Mouse (Mus musculus) yolk sac, embryonic 10.5 days (tissue): ENCODE measurements at regions not wholly inside any gene's neighbourhood (a gene's known extent, or its start where the extent isn't known, plus 50 kb on each side); places are given as distances from the start of the nearest gene placed in this dataset.
A peak's percentile ranks its signal among the peaks of the same experiment; 100 is the strongest.

Experiments
- DNase-seq: peaks from one replicate; pipeline ENCODE4 v3.0.0-alpha.2; 2017; ENCODE audit warnings: low spot score

GRCm38 (mm10) chr10:84024901-84025300 is 302.2 kb downstream of the 1500009L16Rik start:
- DNase-seq = no peak

GRCm38 (mm10) chr10:84026798-84027197 is 304.1 kb downstream of the 1500009L16Rik start:
- DNase-seq = no peak

DNA sequence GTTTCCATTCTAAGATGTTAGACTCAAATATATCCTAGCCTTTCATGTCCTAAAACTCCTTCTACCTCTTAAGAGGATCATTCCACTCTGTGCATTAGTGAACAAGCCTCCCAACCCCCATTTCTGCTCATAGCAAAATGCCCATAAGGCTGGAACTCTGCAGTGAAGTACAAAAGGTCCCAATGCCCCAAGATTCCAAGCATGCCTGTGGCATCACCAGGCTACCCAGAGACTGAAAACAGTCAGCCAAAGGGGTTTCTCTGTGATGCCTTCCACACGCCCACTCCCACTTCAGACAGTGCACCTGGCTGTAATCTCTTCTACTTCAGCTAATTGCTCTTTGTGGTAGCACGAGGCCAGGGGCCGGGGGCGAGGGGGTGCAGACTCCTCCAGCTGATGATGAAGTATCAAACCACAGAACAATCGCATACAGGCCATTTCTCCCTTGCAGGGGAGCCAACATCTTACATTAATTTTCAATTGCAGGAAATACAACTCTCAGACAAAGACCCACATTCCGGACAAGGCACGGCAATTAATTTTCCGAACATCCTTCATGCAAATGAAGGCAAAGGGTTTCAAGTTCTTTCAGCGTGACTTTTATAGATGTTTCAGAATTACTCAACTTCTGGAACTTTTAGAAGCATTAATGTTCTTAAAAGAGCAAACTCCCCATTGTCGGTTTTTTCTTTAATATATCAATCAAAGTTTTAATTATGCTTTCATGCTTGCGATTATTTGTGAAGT is 313.6 kb downstream of the 1500009L16Rik start:
- no peak for DNase-seq

DNA sequence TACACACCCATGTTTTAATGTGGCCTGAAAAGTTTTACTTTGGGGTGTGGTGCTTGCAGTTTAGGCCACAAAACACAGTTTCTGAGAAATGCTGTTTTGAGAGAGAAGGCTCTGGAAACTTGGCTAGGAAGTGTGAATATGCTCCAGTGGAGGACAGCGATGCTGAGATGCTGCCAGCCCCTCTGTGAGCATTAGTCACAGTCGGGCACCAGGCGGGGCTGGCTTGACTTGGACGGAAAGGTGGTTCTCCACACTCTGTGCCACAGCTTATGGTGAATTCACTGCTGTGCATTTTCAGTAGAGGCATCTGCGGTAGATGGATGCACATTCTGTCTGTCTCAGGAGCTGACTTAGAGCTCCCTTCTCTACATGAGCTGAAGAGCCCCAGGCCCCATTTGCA is 326.0 kb downstream of the 1500009L16Rik start:
- DNase-seq = no peak

- DNase-seq = no peak
Measured at GRCm38 (mm10) chr10:84052696-84053095, 330.0 kb downstream of the 1500009L16Rik start.

- DNase-seq = no peak
Measured at GRCm38 (mm10) chr10:84054551-84055336, 332.1 kb downstream of the 1500009L16Rik start.

GRCm38 (mm10) chr10:84055402-84056167 is 332.9 kb downstream of the 1500009L16Rik start:
- DNase-seq = peak; percentile 4

DNA sequence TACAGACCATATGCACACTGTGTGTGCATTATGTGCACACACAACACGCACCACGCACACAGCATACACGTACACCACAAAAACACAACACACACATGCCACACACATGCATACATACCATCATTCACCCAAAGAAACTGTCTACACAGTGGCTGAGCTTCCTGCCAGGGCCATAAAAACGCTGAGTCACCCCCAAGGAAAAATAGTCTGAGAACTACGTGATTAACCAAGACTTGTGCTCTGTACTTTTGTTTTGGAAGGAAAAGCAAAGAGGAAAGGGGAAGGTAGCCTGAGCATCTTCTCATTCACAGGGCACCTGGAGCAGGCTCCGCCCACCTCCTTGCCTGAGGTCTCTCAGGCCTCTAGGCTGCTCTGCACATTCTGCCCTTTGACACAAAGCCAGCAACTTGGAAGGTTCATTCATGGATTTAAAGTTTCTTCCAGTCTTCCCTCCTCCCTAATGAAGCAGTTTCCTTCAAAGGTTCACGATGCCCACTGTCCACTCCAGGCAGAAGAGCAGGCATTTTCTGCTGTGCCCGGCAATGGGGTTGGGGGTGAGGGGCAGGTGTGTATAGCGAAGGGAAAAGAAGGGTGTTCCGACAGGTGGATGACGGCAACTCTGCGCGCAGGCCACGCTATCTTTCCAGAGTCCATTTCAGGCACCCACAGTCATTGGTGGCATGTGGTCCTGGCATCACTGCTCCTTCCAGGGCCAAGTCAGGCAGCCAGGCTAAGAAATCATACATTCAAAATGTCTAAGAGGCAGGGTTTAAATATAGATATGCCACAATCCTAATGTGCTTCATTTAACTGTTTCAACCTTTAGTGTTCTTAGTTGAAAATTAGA is 333.9 kb downstream of the 1500009L16Rik start:
- peak; percentile 9 for DNase-seq

DNA sequence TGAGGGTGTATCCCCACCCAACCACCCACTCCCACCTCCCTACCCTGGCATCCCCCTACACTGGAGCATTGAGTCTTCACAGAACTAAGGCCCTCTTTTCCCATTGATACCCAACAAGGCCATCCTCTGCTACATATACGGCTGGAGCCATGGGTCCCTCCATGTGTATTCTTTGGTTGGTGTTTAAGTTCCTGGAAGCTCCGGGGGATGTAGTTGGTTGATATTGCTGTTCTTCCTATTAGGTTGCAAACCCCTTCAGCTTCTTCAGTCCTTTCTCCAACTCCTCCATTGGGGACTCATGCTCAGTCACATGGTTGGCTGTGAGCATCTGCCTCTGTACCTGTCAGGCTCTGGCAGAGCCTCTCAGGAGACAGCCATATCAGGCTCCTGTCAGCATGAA is 335.6 kb downstream of the 1500009L16Rik start:
- no peak for DNase-seq

DNA sequence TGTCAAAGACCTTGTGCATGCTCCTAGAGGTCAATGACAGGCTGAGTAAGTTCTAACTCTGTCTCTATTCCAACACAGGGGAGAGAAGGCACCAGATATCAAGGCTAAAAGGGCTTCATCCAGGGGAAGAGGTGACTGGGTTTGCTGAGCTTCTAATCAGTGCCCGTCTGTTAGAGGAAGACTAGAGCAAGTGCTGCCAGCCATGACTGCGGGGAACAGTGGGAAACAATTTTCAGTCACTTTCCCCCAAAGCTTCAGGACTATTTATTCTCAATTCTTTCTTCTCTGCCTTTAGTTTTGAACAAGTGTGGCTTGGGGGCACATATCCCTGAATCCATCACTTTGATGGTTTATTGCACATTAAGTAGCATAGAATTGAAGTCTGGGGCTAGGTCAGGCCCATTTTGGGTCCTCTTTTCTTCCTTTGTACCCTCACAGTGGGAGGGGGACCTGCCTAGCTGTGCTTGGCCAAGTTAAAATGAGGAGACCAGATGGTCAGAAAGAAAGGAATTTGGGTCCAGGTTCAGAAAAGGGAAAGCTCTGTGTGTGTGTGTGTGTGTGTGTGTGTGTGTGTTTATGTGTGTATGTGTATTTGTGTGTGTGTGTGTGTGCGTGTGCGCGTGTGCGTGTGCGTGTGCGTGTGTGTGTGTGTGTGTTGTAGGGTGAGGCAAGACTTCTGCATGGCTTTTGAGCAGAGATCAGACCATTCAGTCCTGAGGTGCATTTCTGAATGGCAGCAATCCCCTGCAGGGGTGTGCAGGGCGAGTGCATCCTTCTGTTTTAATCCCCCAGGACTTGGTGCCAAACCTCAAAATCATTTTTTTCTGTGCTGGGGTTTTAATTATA is 337.2 kb downstream of the 1500009L16Rik start:
- no peak for DNase-seq

DNA sequence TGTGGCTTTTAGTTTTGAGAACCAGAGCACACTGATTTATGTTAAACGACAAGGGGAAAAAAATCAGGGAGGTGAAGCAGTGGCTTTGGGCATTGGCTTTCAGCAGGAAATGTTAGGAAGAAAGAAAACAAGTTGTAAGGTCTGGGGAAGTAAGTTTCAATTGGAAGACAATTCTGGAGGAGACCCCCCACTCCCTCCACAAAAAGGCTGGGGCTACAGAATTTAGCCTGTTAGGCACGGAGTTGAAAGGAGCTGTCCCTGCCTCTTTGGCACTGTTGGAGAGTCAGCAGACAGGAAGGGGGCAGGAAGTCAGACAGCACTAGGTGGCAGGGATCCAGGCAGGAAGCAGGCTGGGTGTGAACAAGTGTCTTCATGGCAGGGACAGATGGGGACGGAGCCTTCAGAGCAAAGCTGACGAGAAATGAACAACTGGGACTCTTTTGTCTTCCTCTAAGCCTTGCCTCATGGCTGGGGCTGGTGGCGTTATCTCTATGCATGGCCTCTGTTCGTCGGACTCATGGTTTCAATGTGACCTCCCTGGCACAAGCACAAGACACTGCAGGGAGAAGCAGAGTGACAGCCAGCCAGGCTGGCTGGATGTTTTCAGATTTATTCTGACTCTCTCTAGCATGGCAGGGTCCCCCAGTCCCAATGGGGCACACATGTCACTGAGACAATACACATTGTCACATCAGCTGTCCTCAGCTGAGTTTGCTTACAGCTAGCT is 338.0 kb downstream of the 1500009L16Rik start:
- no peak for DNase-seq

DNA sequence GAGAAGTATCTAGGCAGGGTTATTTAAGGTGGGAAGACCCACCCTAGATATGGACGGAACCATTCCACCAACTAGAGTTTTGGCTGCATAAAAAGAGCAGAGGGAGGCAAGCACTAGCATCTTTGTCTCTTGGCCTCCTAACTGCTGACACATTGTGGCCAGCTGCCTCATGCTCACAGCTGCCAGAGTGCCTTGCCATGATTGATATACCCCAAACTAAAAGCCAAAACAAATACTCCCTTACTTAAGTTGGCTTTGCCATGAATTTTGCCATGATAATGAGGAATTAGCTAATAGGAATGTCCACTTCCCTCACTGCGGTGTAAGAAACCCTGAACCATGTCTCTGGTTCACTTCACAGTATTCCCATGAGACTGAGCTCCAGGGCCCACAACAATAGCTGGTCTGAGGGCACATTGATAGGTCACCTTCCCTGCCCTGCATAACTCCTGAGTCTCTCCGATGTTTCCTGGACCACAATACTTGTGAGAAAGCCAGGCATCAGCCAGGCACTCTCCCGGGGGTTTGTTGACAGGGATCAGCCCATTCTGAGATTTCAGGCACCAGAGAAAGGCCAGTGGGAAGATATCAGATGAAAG is 344.5 kb downstream of the 1500009L16Rik start:
- no peak for DNase-seq

DNA sequence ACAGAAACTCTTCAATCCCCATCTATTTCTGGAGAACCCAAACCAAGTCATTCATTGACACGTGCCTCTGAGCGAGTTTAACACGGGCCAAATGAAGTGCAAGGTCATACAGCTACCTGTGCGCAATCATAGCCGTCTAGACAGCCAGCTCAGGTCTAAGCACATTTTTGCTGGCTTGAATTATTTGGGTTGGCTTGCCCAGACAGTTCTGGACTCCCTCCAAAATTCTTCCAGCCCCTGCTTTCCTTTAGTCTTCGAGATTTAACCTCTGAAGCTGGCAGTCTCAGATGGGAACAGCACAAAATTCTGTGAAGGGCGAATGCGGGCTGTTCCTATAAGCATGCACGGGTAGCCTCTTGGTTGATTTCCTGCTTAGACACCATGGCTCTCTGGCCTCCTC is 347.1 kb downstream of the 1500009L16Rik start:
- no peak for DNase-seq

GRCm38 (mm10) chr10:84072866-84073483 is 350.3 kb downstream of the 1500009L16Rik start:
- DNase-seq = no peak

- no peak for DNase-seq
Measured at GRCm38 (mm10) chr10:84075581-84075980, 352.9 kb downstream of the 1500009L16Rik start.

GRCm38 (mm10) chr10:84080236-84080635 is 357.6 kb downstream of the 1500009L16Rik start:
- DNase-seq = no peak

DNA sequence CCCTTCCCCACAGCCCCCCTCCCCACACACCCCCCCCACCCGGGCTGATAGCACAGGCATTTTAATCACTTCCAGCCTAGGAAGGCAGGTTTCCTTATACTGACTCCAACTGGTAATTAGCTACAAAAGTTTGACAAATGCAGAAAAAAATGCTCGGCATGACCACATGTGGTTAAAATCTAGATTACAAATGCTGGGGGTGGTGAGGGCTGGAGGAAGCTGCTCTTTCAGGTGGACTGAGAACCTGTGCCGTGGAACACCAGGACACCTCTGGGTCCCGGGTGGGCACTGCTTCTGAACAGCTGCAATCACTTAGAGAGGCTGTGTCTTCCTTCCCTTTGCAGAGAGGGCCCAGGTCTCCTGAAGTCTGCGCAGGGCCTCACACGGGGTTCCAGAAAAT is 358.7 kb downstream of the Nuak1 start:
- DNase-seq = peak; percentile 2

DNA sequence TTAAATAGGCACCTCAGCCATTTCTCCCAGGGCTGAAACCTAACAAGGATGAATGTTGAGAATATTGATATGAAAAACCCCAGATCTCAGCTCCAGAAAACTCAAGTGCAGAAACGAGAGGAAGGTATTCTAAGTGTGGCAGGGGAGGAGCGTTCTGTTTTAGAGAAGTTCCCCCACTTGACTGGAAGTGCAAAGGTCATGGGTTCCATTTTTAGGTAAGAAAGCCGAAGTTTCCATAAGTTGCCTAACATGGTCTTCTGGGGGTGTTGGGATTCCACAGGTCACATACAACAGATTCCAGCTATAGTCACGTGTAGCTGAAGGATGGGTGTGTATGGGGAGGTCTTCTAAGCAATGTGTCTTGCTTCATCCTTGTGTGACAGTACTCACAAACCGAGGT is 352.9 kb downstream of the Nuak1 start:
- DNase-seq = no peak

GRCm38 (mm10) chr10:84087929-84088328 is 352.5 kb downstream of the Nuak1 start:
- no peak for DNase-seq
